Mouse (Mus musculus): ENCODE measurements at regions not wholly inside any gene's neighbourhood (a gene's known extent, or its start where the extent isn't known, plus 50 kb on each side); places are given as distances from the start of the nearest gene placed in this dataset.

DNA sequence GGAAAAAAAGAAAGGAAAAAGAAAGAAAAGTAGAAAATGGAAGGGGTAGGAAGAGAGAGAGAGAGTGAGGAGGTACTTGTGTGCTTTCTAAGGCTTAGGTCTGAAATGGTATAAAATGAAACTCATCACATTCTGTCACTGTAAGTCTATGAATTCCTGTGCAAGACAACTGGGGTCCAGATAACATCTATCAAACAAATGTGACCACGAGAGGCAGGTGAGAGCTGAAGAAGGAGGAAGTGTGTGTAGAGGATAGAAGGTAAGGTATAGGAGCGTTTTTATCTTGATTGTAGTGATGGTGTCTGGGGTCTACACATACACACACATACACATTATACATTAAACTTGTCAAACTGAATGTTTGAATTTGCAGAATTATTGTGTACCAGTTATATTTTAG is 51.0 kb upstream of the Znrf2 start:
- Histone ChIP-seq H3K27ac (ENCODE audit: low read depth, low read length) (no peak overlapping the region), H3K36me3 (ENCODE audit: control insufficient read depth, insufficient read depth, low read length) (no peaks in the 10 kb centered on the region), H3K27me3 (ENCODE audit: control insufficient read depth, insufficient read depth, low read length) (no peaks in the 10 kb centered on the region), H3K4me2 (no peak overlapping the region), H3K9me3 (replicated peaks; ENCODE audit: control insufficient read depth, low read length) (no peaks in the 10 kb centered on the region), H3K4me1 (ENCODE audit: control insufficient read depth, insufficient read depth, low read length) (peaks cover 7% of the 10 kb centered on the region), H3K9ac (ENCODE audit: low read depth, low read length) (no peak overlapping the region), H3K4me3 (ENCODE audit: low read depth, low read length) (no peak overlapping the region)
- no peak for ATAC-seq (replicated peaks; ENCODE audit: insufficient number of reproducible peaks, low FRiP score, low TSS enrichment)
- 70% methylated on average over 2 of the region's 2 CpGs for whole genome bisulfite sequencing (ENCODE audit: insufficient replicate concordance)

DNA sequence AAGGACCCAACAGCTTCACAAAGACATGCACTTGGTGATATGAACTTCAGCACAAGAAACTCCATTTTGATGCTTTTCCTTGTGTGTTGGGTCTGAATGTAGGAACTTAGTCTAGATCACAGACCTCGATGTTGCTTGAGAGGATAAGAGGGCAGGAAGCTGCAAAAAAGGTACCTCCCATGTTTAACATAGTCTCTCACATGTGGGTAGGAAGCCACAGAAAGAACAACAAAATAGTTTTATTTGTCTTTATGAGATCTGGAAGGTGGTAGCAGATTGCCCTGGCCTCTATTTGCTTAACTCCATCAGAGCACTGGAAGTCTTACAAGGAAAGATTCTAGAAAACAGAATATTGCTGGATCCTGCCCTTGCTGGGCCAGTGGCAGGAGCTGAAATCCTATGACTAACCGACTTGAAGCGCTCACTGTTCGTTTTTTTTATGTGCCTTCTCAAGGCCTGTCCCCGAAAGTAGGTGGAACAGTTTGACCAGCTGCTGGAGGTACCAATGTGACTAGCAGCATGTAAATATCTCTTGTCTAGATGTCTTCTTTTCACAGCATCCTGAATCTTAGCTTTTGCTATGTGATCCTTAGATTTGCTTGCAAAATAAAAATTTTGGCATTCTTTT is 50.1 kb upstream of the Znrf2 start:
- ATAC-seq (replicated peaks; ENCODE audit: insufficient number of reproducible peaks, low FRiP score, low TSS enrichment), result no peak
- Histone ChIP-seq H3K36me3 (ENCODE audit: control insufficient read depth, insufficient read depth, low read length) (no peaks in the 10 kb centered on the region), H3K4me2 (no peak overlapping the region), H3K4me3 (ENCODE audit: low read depth, low read length) (no peak overlapping the region), H3K9me3 (replicated peaks; ENCODE audit: control insufficient read depth, low read length) (no peaks in the 10 kb centered on the region), H3K27me3 (ENCODE audit: control insufficient read depth, insufficient read depth, low read length) (no peaks in the 10 kb centered on the region), H3K9ac (ENCODE audit: low read depth, low read length) (no peak overlapping the region), H3K27ac (ENCODE audit: low read depth, low read length) (no peak overlapping the region), H3K4me1 (ENCODE audit: control insufficient read depth, insufficient read depth, low read length) (peaks cover 13% of the 10 kb centered on the region)
- WGBS (ENCODE audit: insufficient replicate concordance), result 71% methylated on average over 5 of the region's 5 CpGs

Data from heart, embryonic 11.5 days (tissue).